Mouse (Mus musculus) heart, postnatal 4 days (tissue): ENCODE measurements around the gene Tgm7. TPM values are rescaled to one million over a fixed set of nuclear protein-coding genes. Genes with fewer than 3 reads are reported as not detected.

Source experiments
- DNase-seq: peaks from one replicate; pipeline ENCODE4 v3.0.0; 2021
- total RNA-seq, 2 experiments: library from RNA; stranded (reverse); gene quantifications; 2 replicates each; pipeline ENCODE4 v1.2.3; 2021

Gene Tgm7
- total RNA-seq, 2 experiments from 2014 or later, result not detected

- DNase-seq, result no peak
Measured at GRCm38 (mm10) chr2:121071871-121072270, 37.7 kb downstream of the Tgm7 start.

GRCm38 (mm10) chr2:121069506-121069905, 40.1 kb downstream of the Tgm7 start:
- no peak for DNase-seq

DNA sequence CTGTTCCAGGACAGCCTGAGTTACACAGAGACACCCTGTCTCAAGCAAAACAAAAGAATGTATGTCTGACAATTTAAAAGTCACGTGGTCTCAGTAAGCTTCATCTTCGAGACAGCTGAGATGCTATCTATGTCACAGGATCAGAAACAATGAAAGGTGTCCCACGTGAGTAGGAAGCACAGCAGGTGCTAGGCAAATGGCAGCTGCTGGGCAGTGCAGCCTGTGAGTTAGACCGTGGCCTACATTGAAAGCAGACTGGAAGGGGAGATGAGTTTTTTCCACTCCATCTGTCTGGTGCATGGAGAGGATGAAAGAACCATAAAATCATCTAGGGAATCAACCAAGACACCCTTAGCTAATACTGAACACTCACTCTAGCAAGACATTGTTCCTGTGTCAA, 42.5 kb downstream of the Tgm7 start:
- DNase-seq, result no peak

DNA sequence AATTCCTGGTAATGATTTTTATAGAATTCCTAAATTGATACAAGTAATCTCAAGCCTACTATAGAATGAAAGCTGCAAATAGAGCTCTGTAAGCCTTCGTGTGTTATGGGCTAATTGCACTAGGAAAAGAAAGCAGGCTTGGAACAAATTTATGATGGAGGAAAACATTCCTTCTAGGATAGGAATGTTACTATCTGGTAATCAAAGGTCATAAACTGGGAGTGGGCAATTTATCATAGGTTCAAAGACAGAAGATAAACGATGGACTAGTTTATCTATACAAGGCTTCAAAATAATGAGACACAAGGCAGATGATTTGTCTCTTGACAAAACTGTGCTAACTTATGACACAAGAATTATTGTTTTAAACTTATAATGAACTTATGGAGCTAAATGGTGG, 48.3 kb downstream of the Tgm7 start:
- DNase-seq, result no peak

GRCm38 (mm10) chr2:121057997-121058396, 51.6 kb downstream of the Tgm7 start:
- no peak for DNase-seq

GRCm38 (mm10) chr2:121055915-121056314, 53.7 kb downstream of the Tgm7 start:
- DNase-seq, result no peak

- no peak for DNase-seq
Measured at GRCm38 (mm10) chr2:121054060-121054459, 55.5 kb downstream of the Tgm7 start.

GRCm38 (mm10) chr2:121052176-121052575, 57.4 kb downstream of the Tgm7 start:
- no peak for DNase-seq

- no peak for DNase-seq
Measured at GRCm38 (mm10) chr2:121045653-121046052, 63.9 kb downstream of the Tgm7 start.

Other genes with a start within 250 kb of the Tgm7 start
- gene Ubr1, start 139.1 kb downstream of the Tgm7 start, total RNA-seq, result 10 to 100 TPM; 27.4 to 27.5 TPM
- 1 to 10 TPM; 1.8 to 2.3 TPM for gene Tmem62, start 132.8 kb downstream of the Tgm7 start, total RNA-seq
- 10 to 100 TPM; 26.1 to 29.3 TPM for gene Ccndbp1, start 101.4 kb downstream of the Tgm7 start, total RNA-seq
- gene Epb42, start 72.7 kb downstream of the Tgm7 start, total RNA-seq, result under 1 TPM; 0.48 to 0.61 TPM
- not detected for gene Tgm5, start 24.0 kb downstream of the Tgm7 start, total RNA-seq
- gene Adal, start 30.6 kb upstream of the Tgm7 start, total RNA-seq, result 10 to 100 TPM; 11.8 to 12.3 TPM
- gene Lcmt2, start 30.9 kb upstream of the Tgm7 start, total RNA-seq, result 10 to 100 TPM; 11.2 to 14.3 TPM
- gene Tubgcp4, start 60.9 kb upstream of the Tgm7 start, total RNA-seq, result 10 to 100 TPM; 23.5 to 23.8 TPM
- gene Zscan29, start 61.3 kb upstream of the Tgm7 start, total RNA-seq, result 1 to 10 TPM; 7.6 to 8.3 TPM
- gene Trp53bp1, start 161.6 kb upstream of the Tgm7 start, total RNA-seq, result 10 to 100 TPM; 66.8 to 67.9 TPM
- 10 to 100 TPM; 16.5 to 18.2 TPM for gene Map1a, start 179.8 kb upstream of the Tgm7 start, total RNA-seq
- gene Ppip5k1, start 245.6 kb upstream of the Tgm7 start, total RNA-seq, result 10 to 100 TPM; 22.4 to 22.8 TPM
- 1 to 10 TPM; 1.1 to 2.9 TPM for gene Ckmt1, start 247.9 kb upstream of the Tgm7 start, total RNA-seq